Mouse (Mus musculus): Measurements from ENCODE around the gene Gpr12. TPM values are rescaled to one million over a fixed set of nuclear protein-coding genes. Genes with fewer than 3 reads are reported as not detected.

Gpr12 gene
- total RNA-seq, 1 experiment: not detected

GRCm38 (mm10) chr5:146628804-146629203 lies 43.8 kb upstream of the Gpr12 start:
- in situ Hi-C loops (cut with MboI; ENCODE audit: low sequenced_read_pairs in 2 of 2, unreplicated experiment in 2 of 2): no loop called here
- H3K36me3 ChIP-seq (ENCODE audit: control insufficient read depth, insufficient read depth, low read length, poor library complexity, severe bottlenecking): no peaks in the 10 kb centered on the region
- TF ChIP-seq MAFK (IDR thresholded peaks at IDR 0.05; ENCODE audit: insufficient read depth, low read depth, low read length) (no peak), ZC3H11A (IDR thresholded peaks at IDR 0.05; ENCODE audit: borderline replicate concordance, low read depth, low read length) (no peak), ZNF384 (IDR thresholded peaks at IDR 0.05; ENCODE audit: low read depth, low read length) (no peak), HCFC1 (IDR thresholded peaks at IDR 0.05; ENCODE audit: borderline replicate concordance, insufficient read depth, low read length) (no peak), CHD2 (IDR thresholded peaks at IDR 0.05; ENCODE audit: low read depth, low read length) (no peak)
- H3K4me3 ChIP-seq (ENCODE audit: insufficient read depth in 1 of 2, low read depth in 1 of 2, low read length in 2 of 2, poor library complexity in 1 of 2, severe bottlenecking in 1 of 2): no peak overlapping the region
- H3K27ac ChIP-seq (ENCODE audit: insufficient read depth, low read depth, low read length, poor library complexity, severe bottlenecking): no peak overlapping the region
- no peak for DNase-seq (ENCODE audit: low read depth, low spot score)
- no peaks in the 10 kb centered on the region for H3K4me1 ChIP-seq (ENCODE audit: control insufficient read depth in 2 of 2, insufficient read depth in 2 of 2, low read length in 2 of 2, poor library complexity in 1 of 2)
- H3K9ac ChIP-seq (ENCODE audit: insufficient read depth, low read depth, low read length, poor library complexity, severe bottlenecking): no peak overlapping the region
- H3K9me3 ChIP-seq (ENCODE audit: control insufficient read depth, insufficient read depth, low read depth, low read length): no peaks in the 10 kb centered on the region

- TF ChIP-seq CHD2 (IDR thresholded peaks at IDR 0.05; ENCODE audit: low read depth, low read length) (no peak), ZC3H11A (IDR thresholded peaks at IDR 0.05; ENCODE audit: borderline replicate concordance, low read depth, low read length) (no peak), HCFC1 (IDR thresholded peaks at IDR 0.05; ENCODE audit: borderline replicate concordance, insufficient read depth, low read length) (no peak), ZNF384 (IDR thresholded peaks at IDR 0.05; ENCODE audit: low read depth, low read length) (no peak), MAFK (IDR thresholded peaks at IDR 0.05; ENCODE audit: insufficient read depth, low read depth, low read length) (no peak)
- DNase-seq (ENCODE audit: low read depth, low spot score): no peak
- Histone ChIP-seq H3K27ac (ENCODE audit: insufficient read depth, low read depth, low read length, poor library complexity, severe bottlenecking) (no peak overlapping the region), H3K4me3 (ENCODE audit: insufficient read depth in 1 of 2, low read depth in 1 of 2, low read length in 2 of 2, poor library complexity in 1 of 2, severe bottlenecking in 1 of 2) (no peak overlapping the region), H3K4me1 (ENCODE audit: control insufficient read depth in 2 of 2, insufficient read depth in 2 of 2, low read length in 2 of 2, poor library complexity in 1 of 2) (no peaks in the 10 kb centered on the region), H3K36me3 (ENCODE audit: control insufficient read depth, insufficient read depth, low read length, poor library complexity, severe bottlenecking) (no peaks in the 10 kb centered on the region), H3K9me3 (ENCODE audit: control insufficient read depth, insufficient read depth, low read depth, low read length) (no peaks in the 10 kb centered on the region), H3K9ac (ENCODE audit: insufficient read depth, low read depth, low read length, poor library complexity, severe bottlenecking) (no peak overlapping the region)
- in situ Hi-C loops (cut with MboI; ENCODE audit: low sequenced_read_pairs in 2 of 2, unreplicated experiment in 2 of 2): no loop called here
Observed at GRCm38 (mm10) chr5:146627901-146628300, 42.9 kb upstream of the Gpr12 start.

DNA sequence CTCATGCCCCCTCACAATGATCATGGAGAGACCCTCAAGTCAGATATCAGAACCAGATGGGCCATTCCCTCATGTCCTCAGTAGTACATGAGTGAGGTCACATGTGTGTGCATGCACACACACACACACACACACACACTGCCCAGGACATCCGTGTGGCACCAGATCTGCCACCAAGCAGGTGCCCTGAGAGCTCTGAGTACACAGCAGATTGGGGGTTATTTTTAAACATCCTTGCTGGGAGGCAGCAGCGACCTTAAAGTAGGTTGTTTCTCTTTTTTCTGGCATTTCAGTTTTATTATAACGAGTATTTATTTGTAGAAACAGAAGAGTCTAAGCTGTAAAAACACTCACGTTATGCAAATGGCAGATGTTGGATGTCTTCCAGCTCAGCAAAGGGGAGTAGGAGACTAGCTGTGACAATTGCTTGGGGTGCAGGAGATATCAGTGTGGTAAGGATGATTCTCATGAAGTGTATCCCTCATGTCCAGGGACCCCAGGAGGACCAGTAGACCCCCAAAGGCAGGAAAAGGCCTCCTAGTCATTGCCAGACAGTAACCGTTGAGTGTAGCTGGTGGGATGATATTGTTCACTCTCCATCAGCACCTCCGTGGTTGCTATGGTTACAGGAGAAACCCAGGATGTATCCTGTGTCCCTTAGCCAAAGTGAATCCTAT lies 40.7 kb upstream of the Gpr12 start:
- Histone ChIP-seq H3K9me3 (ENCODE audit: control insufficient read depth, insufficient read depth, low read depth, low read length) (no peaks in the 10 kb centered on the region), H3K36me3 (ENCODE audit: control insufficient read depth, insufficient read depth, low read length, poor library complexity, severe bottlenecking) (no peaks in the 10 kb centered on the region), H3K4me3 (ENCODE audit: insufficient read depth in 1 of 2, low read depth in 1 of 2, low read length in 2 of 2, poor library complexity in 1 of 2, severe bottlenecking in 1 of 2) (no peak overlapping the region), H3K4me1 (ENCODE audit: control insufficient read depth in 2 of 2, insufficient read depth in 2 of 2, low read length in 2 of 2, poor library complexity in 1 of 2) (no peaks in the 10 kb centered on the region), H3K27ac (ENCODE audit: insufficient read depth, low read depth, low read length, poor library complexity, severe bottlenecking) (no peak overlapping the region), H3K9ac (ENCODE audit: insufficient read depth, low read depth, low read length, poor library complexity, severe bottlenecking) (no peak overlapping the region)
- in situ Hi-C loops (cut with MboI; ENCODE audit: low sequenced_read_pairs in 2 of 2, unreplicated experiment in 2 of 2): no loop called here
- DNase-seq (ENCODE audit: low read depth, low spot score): no peak
- TF ChIP-seq CHD2 (IDR thresholded peaks at IDR 0.05; ENCODE audit: low read depth, low read length): no peak
- no peak for TF ChIP-seq ZC3H11A (IDR thresholded peaks at IDR 0.05; ENCODE audit: borderline replicate concordance, low read depth, low read length)
- no peak for TF ChIP-seq HCFC1 (IDR thresholded peaks at IDR 0.05; ENCODE audit: borderline replicate concordance, insufficient read depth, low read length)
- no peak for TF ChIP-seq ZNF384 (IDR thresholded peaks at IDR 0.05; ENCODE audit: low read depth, low read length)
- no peak for TF ChIP-seq MAFK (IDR thresholded peaks at IDR 0.05; ENCODE audit: insufficient read depth, low read depth, low read length)

GRCm38 (mm10) chr5:146611830-146612229 lies 26.8 kb upstream of the Gpr12 start:
- Histone ChIP-seq H3K27ac (ENCODE audit: insufficient read depth, low read depth, low read length, poor library complexity, severe bottlenecking) (no peak overlapping the region), H3K9me3 (ENCODE audit: control insufficient read depth, insufficient read depth, low read depth, low read length) (no peaks in the 10 kb centered on the region), H3K4me1 (ENCODE audit: control insufficient read depth in 2 of 2, insufficient read depth in 2 of 2, low read length in 2 of 2, poor library complexity in 1 of 2) (peaks cover 0 to 2% of the 10 kb centered on the region in 2 experiments; a peak in 1 of 4 replicates), H3K36me3 (ENCODE audit: control insufficient read depth, insufficient read depth, low read length, poor library complexity, severe bottlenecking) (no peaks in the 10 kb centered on the region), H3K4me3 (ENCODE audit: insufficient read depth in 1 of 2, low read depth in 1 of 2, low read length in 2 of 2, poor library complexity in 1 of 2, severe bottlenecking in 1 of 2) (no peak overlapping the region), H3K9ac (ENCODE audit: insufficient read depth, low read depth, low read length, poor library complexity, severe bottlenecking) (no peak overlapping the region)
- in situ Hi-C loops (cut with MboI; ENCODE audit: low sequenced_read_pairs in 2 of 2, unreplicated experiment in 2 of 2): no loop called here
- no peak for DNase-seq (ENCODE audit: low read depth, low spot score)
- TF ChIP-seq CHD2 (IDR thresholded peaks at IDR 0.05; ENCODE audit: low read depth, low read length): no peak
- TF ChIP-seq MAFK (IDR thresholded peaks at IDR 0.05; ENCODE audit: insufficient read depth, low read depth, low read length): no peak
- TF ChIP-seq HCFC1 (IDR thresholded peaks at IDR 0.05; ENCODE audit: borderline replicate concordance, insufficient read depth, low read length): no peak
- no peak for TF ChIP-seq ZC3H11A (IDR thresholded peaks at IDR 0.05; ENCODE audit: borderline replicate concordance, low read depth, low read length)
- TF ChIP-seq ZNF384 (IDR thresholded peaks at IDR 0.05; ENCODE audit: low read depth, low read length): no peak

All from ES-E14 (cell line).